Mouse (Mus musculus) gastrocnemius, postnatal 10 days (tissue): ENCODE results near the gene Zfp467. TPM values are rescaled to one million over a fixed set of nuclear protein-coding genes. Genes with fewer than 3 reads are reported as not detected.
A peak's percentile ranks its signal among the peaks of the same experiment; 100 is the strongest.

Source experiments
- DNase-seq: peaks from one replicate; pipeline ENCODE4 v3.0.0; 2021; ENCODE audit warnings: mixed read lengths
- long read RNA-seq, 2 experiments: library from polyadenylated mRNA; stranded (forward); transcript quantifications; one replicate each; pipeline ENCODE4 v2.0.0; 2021
- total RNA-seq, 2 experiments: library from RNA; stranded (reverse); gene quantifications; 2 replicates each; pipeline ENCODE4 v1.2.3; 2021

Gene Zfp467
- 10 to 100 TPM; 17.6 to 20.1 TPM for total RNA-seq
- long read RNA-seq, experiment 1, transcript Zfp467-206 (5 exons, 3,619 nt): major isoform, 5 of 16 reads
- long read RNA-seq, experiment 1, partial matches to known transcripts: 0 of 16 reads
- long read RNA-seq, experiment 1, other reads (novel, unspliced or antisense): 7 of 16 reads
- long read RNA-seq, experiment 2, partial matches to known transcripts: 2 of 7 reads
- long read RNA-seq, experiment 2, other reads (novel, unspliced or antisense): 1 of 7 reads

DNA sequence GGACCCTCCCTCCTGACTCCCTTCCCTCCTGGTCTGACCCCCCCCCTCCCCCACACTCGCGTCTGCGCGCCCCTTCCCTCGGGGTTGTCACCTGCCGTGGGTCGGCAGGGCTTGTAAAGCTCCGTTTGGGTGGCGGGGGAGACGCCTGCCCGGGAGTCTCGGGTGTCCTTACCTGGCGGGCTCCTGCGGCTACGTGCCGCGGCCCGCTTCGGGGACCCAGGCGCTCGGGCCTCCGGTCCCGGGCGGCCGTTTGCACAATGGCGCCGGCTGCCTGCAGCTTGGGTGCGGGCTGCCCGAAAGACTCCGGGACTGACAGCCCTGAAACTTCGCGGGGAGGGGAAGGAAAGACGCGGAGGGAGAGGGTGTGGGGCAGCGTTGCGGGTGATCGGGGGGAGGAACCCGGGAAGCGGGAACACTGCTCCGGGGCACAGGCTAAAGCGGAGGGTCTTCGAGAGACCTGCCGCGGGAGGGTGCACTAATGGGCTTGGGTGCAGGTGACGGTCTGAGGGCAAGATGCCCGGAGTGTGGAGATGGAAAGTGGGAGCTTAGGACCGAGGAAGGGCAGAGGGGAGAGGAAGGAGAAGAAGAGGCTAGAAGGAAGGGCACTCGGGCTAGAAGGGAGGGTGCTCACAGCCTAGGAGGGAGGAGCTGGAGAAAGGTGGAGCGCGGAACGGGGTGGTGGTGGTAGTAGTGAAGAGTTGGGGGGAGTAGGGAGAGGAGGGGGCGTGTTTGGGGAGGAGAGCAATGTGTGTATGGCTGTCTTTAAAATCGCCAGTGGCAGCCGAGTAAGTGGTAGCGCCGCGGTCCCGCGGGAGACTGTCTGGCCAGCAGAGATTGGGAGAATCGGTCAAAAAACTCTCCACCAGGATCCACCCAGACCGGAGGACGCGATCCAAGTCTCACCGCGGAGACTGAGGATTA, at the start of gene Zfp467:
Gene Zfp467 (minus strand): TSS at position 645 of the 921 bp plus-strand sequence.
- DNase-seq: peak; percentile 57

DNA sequence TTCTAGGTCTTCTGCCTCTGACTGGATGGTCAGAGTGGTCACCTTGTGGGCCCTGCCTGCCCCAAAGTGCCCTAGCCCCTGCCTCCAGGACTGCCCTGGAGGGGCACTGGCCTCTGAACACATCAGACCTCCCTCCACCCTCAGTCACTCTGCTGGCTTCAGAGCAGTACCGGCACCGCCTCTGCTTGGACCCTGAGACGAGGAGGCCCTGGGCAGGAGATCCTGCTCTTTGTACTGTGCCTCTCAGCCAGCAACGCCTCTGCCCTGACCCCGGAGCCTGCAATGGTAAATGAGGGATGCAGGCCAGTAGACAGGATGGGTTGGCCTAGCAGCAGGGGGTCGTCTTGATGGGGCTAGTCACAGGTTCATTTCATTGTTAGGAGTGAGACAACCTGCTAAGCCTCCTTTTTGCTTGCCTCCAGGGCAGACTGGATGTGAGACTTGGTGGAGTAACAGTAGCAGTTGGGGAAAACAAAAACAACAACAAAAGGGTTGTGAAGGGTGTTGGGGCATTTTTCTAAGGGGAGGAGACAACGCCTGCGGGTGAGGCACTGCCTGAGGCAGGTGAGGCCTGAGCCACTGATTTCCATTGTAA, 47.6 kb upstream of the Zfp467 start:
- DNase-seq: no peak

GRCm38 (mm10) chr6:48491361-48491760, 45.7 kb upstream of the Zfp467 start:
- DNase-seq: no peak

- peak; percentile 38 for DNase-seq
These were observed 44.1 kb upstream of the Zfp467 start for GRCm38 (mm10) chr6:48489741-48490140.

GRCm38 (mm10) chr6:48487747-48488725, 42.4 kb upstream of the Zfp467 start:
- DNase-seq: peak; percentile 30

- DNase-seq: no peak
These were observed 36.9 kb upstream of the Zfp467 start for GRCm38 (mm10) chr6:48482501-48482900.

DNA sequence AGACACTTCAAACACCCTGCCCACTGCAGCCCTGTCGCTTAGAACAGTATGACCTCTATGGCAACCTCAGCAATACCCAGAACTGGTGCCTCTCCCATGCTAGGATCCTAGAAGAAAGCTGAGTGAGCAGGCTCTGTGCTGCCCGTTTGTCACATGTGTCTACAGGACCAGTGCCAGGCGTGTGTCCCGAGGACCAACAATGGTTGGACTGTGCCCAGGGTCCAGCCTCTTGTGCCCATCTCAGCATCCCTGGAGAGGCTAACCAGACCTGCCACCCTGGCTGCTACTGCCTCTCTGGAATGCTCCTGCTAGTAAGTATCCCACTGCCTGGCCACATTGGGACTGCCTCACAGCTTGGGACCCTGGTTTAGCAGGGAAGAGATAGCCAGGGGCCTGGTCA, 32.8 kb upstream of the Zfp467 start:
- DNase-seq: no peak

- DNase-seq: no peak
These were observed 25.1 kb upstream of the Zfp467 start for GRCm38 (mm10) chr6:48470739-48471138.

DNA sequence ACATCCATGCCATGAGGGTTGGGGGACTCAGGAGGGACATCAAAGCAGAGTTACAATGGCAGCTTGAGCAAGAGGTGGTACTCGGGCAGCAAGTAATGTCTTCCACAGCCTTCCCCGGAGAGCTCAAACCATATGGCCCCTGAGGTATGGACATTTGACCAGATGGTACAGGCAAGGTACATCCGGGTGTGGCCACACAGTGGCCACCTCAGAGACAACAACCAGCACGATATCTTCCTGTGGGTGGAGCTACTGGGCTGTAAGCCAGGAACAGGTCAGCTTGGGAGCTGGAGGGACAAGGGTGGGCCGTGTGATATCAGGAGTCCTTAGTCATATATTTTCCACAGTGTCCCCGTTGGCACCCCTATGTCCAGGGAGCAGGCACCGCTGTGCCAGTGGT, 21.9 kb upstream of the Zfp467 start:
- no peak for DNase-seq

DNA sequence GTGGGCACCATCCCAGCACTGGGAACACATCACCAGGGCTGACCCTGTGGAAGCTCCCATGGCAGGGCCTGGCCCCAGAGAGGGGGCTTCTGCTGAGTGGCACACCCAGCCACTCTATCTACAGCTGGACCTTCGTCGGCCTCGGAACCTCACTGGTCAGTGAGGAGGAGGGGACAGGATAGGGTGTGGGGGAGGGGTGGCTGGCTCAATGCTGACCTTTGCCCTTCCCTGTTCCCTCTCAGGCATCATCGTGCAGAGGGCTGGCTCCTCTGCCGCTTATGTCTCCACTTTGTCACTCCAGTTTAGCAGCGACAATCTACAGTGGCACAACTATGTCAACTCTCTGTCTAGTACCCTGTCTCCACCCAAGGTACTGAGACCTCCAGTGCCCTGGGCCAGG, 21.1 kb upstream of the Zfp467 start:
- no peak for DNase-seq

DNA sequence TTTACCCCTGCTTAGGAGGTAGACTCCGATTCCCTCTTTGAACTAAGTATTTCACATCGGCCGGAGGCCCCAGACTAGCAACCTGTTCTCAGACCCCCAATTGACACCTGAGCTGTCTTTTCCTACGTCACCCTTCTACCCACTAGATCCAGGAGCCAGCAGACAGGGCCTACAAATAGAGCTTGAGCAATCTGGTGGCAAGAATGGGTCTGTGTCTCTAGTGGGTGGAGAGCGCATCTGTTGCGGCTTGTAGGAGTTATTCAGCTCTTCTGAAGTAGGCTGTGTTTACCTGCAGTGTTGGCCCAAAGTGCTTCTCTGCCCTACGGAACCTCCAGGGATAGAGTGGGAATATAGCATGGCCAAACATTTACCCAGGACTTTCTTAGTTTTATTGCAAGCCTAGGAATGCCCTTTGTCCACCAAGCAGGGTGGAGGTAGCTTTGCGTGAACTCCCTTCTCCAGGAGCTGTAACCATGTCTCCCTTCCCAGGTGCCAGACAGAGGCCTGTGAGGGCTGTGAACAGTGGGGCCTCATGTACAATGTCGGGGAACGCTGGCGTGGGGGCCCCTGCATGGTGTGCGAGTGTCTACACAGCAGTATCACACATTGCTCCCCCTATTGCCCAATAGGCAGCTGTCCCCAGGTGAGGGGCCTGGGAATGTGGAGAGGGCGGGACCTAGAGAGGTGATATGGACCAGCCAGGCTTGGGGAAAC, 19.5 kb upstream of the Zfp467 start:
- no peak for DNase-seq

DNA sequence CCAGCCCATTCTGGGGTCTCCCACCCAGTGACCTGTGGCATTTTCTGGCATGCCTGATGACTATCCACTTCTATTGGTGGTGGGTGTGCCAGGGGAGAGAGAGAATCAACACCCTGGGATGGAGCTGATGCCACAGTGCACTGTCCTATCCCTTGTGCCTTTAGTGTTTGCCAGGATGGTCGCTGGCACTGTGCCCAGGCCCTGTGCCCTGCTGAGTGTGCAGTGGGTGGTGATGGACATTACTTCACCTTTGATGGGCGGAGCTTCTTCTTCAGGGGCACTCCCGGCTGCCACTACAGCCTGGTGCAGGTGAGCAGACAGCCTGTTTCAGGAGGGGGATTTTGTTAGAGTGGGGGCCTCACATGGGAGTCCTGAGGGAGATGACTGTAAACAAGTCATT, 7.1 kb upstream of the Zfp467 start:
- DNase-seq: no peak

DNA sequence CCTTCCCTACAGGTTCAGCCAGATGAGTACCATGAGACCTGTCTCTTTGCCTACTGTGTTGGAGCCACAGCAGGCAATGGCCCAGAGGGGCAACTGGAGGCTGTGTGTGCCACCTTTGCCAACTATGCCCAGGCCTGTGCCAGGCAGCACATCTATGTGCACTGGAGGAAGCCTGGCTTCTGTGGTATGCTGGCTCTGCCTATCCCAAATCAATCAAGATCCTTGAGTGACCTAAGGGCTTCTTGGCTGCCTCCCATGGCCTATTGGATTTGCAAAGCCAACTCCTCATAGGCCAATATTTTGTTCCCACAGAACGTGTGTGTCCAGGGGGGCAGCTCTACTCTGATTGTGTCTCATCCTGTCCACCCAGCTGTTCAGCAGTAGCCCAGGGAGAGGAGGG, 6.5 kb upstream of the Zfp467 start:
- no peak for DNase-seq

DNA sequence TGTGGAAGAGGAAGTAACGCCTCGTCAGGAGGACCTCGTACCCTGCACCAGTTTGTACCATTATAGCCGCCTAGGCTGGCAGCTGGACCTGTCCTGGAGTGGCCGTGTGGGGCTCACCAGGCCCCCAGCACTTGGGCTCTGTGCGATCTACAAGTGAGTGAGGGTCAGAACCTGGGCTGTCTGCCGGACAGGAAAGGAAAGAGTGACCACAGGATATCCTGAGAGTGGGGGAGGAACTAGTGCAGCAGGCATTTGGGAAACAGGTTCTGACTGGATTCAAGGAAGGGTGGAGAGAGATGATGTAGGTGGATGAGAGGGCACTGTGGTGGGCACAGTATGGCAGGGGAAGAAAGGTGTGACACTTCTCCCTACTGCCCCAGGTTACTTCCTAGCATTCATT, 2.9 kb upstream of the Zfp467 start:
- no peak for DNase-seq

GRCm38 (mm10) chr6:48447929-48448328, 2.3 kb upstream of the Zfp467 start, which contains the start of gene Sspo:
TSS of gene Sspo (plus strand) at chr6:48448229.
- no peak for DNase-seq

- no peak for DNase-seq
These were observed 1.3 kb upstream of the Zfp467 start for GRCm38 (mm10) chr6:48446896-48447295.

- DNase-seq: no peak
These were observed 631 bp upstream of the Zfp467 start for GRCm38 (mm10) chr6:48446256-48446655.

DNA sequence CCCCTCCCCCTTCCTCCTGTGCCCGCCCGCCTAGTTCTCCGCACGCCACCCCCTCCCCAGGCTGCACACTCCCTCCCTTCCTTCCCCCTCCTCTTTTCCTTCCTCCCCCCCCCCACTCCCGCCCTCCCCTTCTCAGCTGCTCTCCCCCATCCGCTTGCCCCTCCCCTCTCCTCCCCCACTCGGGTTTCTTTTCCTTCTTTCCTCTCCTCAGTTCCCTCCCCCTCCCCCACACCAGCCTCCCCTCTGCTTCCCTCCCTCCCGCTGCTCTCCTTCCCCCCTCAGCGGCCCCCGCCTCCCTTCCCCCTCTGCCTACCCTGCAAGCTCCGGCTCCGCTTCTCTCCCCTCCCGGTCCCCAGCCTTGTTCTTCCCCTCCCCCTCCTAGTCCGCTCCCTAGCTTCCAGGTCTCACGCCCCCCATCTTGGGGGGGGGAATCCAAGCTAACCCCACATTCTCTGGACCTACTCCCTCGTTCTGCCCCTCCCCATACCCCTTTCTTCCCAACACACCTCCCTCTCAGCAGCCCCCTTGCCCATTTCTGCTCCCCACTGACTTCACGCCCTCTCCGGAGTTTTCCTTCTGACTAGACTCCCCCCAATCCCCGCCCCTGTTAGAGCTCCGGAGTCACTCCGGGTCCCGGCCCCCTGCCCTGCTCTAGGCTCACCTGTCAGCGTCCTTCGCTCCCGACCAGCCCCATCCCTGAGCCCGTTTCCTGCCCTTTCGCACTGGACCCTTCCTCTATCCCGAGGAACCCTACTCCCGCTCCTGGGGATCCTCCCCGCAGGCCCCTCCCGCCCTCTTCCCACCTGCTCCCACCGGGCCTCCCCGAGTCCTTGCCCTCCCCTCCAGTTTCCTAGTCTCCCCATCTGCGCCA, 1.1 kb downstream of the Zfp467 start:
- DNase-seq: peak; percentile 80

DNA sequence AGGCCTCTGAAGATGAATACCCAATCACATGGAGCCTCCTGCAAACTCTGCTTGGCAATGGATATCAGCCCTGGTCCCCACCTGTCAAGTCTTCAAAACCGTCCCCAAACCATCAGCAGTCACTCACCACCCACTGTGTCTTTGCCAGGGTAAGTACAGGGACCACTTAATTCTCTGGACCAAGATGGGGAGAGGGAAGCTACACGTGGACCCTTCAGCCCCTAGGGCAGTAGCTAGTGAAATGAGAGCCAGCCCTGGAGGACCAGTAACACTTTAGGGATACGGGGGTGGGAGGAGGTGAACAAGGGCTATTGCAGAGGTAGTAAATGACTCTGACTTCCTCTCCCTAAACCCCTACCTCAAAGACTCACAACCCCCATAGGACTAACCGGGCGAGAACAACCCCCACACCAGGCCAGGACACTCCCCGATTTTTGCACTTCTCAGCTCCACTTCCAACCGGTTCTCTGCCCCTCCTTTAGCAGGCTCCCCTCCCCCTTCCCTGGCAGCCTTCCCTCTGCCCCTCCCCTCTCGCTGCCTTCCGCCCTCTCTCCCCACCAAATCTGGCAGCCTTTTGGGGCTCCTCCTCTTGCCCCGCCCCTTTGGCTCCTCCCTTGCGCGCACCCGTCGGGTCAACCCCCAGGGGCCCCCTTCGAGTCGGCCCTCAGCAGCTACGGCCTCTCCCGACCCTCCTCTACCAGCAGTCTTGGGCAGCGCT, 1.9 kb downstream of the Zfp467 start:
- peak; percentile 96 for DNase-seq
